Mouse (Mus musculus): ENCODE data around the gene Slc5a11. TPM values are rescaled to one million over a fixed set of nuclear protein-coding genes. Genes with fewer than 3 reads are reported as not detected.

Gene Slc5a11
- polyA plus RNA-seq, 1 experiment: 0.50 TPM

DNA sequence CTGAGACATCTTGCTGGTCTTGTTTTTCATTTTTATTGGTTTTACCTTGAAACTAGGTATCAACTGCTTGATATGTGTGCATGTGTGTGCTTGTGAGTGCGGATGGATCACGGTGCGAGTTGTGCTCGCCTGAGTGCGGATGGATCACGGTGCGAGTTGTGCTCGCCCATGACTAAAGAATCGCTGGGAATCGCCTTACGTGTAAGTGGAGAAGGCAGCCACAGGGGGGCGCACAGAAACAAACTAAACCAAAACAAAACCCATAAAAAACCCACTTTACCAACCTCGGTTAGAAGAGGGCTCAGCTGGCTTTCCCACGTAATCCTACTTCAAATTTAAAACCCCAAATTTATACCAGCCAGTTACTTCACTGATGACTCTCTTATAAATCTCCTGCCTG lies 9.3 kb upstream of the Slc5a11 start:
- H3K27ac ChIP-seq (ENCODE audit: insufficient read depth, low read length): no peak overlapping the region
- TF ChIP-seq POLR2A (IDR thresholded peaks at IDR 0.05; ENCODE audit: extremely low read depth, insufficient read depth, low read length) (no peak), CTCF (IDR thresholded peaks at IDR 0.05; ENCODE audit: extremely low read depth, insufficient read depth, low read length) (peak; percentile 70)
- H3K4me3 ChIP-seq (ENCODE audit: insufficient read depth, low read length): no peak overlapping the region
- no peaks in the 10 kb centered on the region for H3K4me1 ChIP-seq (ENCODE audit: control insufficient read depth, insufficient read depth, low read length)

- Histone ChIP-seq H3K4me1 (ENCODE audit: control insufficient read depth, insufficient read depth, low read length) (no peaks in the 10 kb centered on the region), H3K27ac (ENCODE audit: insufficient read depth, low read length) (no peak overlapping the region)
- TF ChIP-seq CTCF (IDR thresholded peaks at IDR 0.05; ENCODE audit: extremely low read depth, insufficient read depth, low read length): no peak
- TF ChIP-seq POLR2A (IDR thresholded peaks at IDR 0.05; ENCODE audit: extremely low read depth, insufficient read depth, low read length): no peak
These were observed 7.0 kb upstream of the Slc5a11 start for GRCm38 (mm10) chr7:123207561-123207960.

DNA sequence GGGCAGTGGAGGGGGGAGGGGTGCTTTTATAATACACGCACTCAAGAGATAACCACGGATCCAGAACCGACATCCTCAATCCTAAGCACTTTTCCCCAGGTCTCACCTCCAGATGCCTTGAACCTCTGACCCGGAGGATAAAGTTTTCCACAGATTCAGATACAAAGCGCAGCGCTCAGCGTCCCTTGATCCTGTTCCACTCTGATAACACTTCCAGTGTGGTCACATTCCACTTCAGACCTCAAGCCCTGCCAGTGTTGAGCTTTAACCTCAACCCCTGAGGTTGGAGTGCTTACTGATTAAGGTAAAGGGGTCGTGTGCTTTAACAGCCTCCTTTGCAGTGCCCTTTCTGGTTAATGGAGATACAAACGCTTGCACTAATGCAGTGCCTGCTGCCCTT lies 4.7 kb upstream of the Slc5a11 start:
- Histone ChIP-seq H3K4me1 (ENCODE audit: control insufficient read depth, insufficient read depth, low read length) (no peaks in the 10 kb centered on the region), H3K27ac (ENCODE audit: insufficient read depth, low read length) (no peak overlapping the region), H3K4me3 (ENCODE audit: insufficient read depth, low read length) (no peak overlapping the region)
- TF ChIP-seq CTCF (IDR thresholded peaks at IDR 0.05; ENCODE audit: extremely low read depth, insufficient read depth, low read length): no peak
- TF ChIP-seq POLR2A (IDR thresholded peaks at IDR 0.05; ENCODE audit: extremely low read depth, insufficient read depth, low read length): no peak

More at GRCm38 (mm10) chr7:123207561-123207960, 7.0 kb upstream of the Slc5a11 start:
- no peak overlapping the region for H3K4me3 ChIP-seq (ENCODE audit: insufficient read depth, low read length)

DNA sequence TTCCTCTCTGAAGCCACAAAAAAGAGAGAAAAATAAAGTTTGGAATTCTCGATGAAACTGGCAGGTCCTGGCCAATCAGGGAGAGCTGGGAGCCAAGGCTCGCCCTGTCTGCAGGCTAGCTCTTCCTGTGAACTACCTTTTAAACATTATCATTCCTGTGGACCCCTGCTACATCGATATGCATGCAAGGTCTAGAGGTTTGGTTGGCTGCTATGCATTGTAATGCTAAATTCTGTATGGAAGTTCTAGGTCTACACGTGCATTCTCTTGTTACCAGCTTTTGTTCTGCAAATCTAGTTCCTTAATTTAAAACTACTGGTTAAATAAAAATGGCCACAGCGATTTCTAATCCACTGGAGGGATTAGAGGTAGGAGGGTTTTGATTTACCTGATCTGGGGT lies 3.1 kb upstream of the Slc5a11 start:
- H3K27ac ChIP-seq (ENCODE audit: insufficient read depth, low read length): no peak overlapping the region
- no peak overlapping the region for H3K4me3 ChIP-seq (ENCODE audit: insufficient read depth, low read length)
- TF ChIP-seq POLR2A (IDR thresholded peaks at IDR 0.05; ENCODE audit: extremely low read depth, insufficient read depth, low read length) (no peak), CTCF (IDR thresholded peaks at IDR 0.05; ENCODE audit: extremely low read depth, insufficient read depth, low read length) (no peak)
- H3K4me1 ChIP-seq (ENCODE audit: control insufficient read depth, insufficient read depth, low read length): no peaks in the 10 kb centered on the region

- no peak for TF ChIP-seq POLR2A (IDR thresholded peaks at IDR 0.05; ENCODE audit: extremely low read depth, insufficient read depth, low read length)
- H3K4me3 ChIP-seq (ENCODE audit: insufficient read depth, low read length): no peak overlapping the region
These were observed 2.3 kb upstream of the Slc5a11 start for GRCm38 (mm10) chr7:123212316-123212715.

DNA sequence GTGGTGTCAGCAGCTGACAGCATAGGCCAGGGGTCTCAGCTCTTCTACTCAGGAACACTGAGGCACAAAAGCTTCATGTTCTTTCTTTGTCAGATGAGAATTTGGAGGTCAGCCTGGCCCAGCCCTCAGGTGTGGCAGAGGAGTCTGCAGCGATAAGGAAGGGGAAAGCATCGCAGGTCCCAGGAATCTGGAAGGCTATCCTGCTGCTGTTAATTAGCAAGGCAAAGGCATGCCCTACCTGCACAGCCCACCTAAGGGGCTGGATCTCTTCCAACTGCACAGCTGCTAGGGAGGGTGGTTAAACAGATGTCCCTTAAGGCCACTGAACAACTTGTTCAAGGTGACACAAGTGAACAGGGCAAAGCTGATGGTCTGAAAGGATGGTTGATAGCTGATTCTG lies 558 bp downstream of the Slc5a11 start:
- TF ChIP-seq CTCF (IDR thresholded peaks at IDR 0.05; ENCODE audit: extremely low read depth, insufficient read depth, low read length) (no peak), POLR2A (IDR thresholded peaks at IDR 0.05; ENCODE audit: extremely low read depth, insufficient read depth, low read length) (no peak)
- H3K4me3 ChIP-seq (ENCODE audit: insufficient read depth, low read length): no peak overlapping the region
- no peak overlapping the region for H3K27ac ChIP-seq (ENCODE audit: insufficient read depth, low read length)
- peaks cover 2% of the 10 kb centered on the region; the same call in 1 of the 2 replicates for H3K4me1 ChIP-seq (ENCODE audit: control insufficient read depth, insufficient read depth, low read length)

More at GRCm38 (mm10) chr7:123212316-123212715, 2.3 kb upstream of the Slc5a11 start:
- H3K27ac ChIP-seq (ENCODE audit: insufficient read depth, low read length): no peak overlapping the region
- no peaks in the 10 kb centered on the region for H3K4me1 ChIP-seq (ENCODE audit: control insufficient read depth, insufficient read depth, low read length)

GRCm38 (mm10) chr7:123217448-123218354 lies 3.1 kb downstream of the Slc5a11 start:
- Histone ChIP-seq H3K27ac (ENCODE audit: insufficient read depth, low read length) (peak overlapping the region; percentile 94; the same call in 1 of the 2 replicates), H3K4me1 (ENCODE audit: control insufficient read depth, insufficient read depth, low read length) (peaks cover 2% of the 10 kb centered on the region; the same call in 1 of the 2 replicates), H3K4me3 (ENCODE audit: insufficient read depth, low read length) (no peak overlapping the region)
- no peak for TF ChIP-seq CTCF (IDR thresholded peaks at IDR 0.05; ENCODE audit: extremely low read depth, insufficient read depth, low read length)
- TF ChIP-seq POLR2A (IDR thresholded peaks at IDR 0.05; ENCODE audit: extremely low read depth, insufficient read depth, low read length): no peak

DNA sequence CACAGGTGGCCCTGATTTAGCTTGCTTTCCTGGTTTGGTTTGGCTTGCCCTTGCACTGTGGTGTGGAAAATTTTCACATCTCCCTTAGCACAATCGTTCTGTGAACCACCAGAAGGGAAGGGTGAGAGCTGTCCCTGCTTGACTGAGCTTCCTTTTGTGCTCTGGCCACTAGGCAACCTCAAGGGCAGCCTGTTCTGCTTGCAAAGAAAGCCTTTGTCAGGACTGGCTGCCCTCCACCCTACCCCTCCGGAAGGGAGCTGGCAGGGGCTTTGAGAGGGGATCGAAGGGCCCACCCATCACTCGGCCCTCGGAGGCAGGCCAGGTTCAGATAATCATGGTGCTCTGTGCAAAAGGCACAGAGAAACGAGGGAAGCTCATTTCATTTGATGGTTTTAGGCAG lies 4.0 kb downstream of the Slc5a11 start:
- Histone ChIP-seq H3K4me3 (ENCODE audit: insufficient read depth, low read length) (no peak overlapping the region), H3K4me1 (ENCODE audit: control insufficient read depth, insufficient read depth, low read length) (peaks cover 2% of the 10 kb centered on the region; the same call in 1 of the 2 replicates), H3K27ac (ENCODE audit: insufficient read depth, low read length) (peak overlapping the region; percentile 94)
- TF ChIP-seq POLR2A (IDR thresholded peaks at IDR 0.05; ENCODE audit: extremely low read depth, insufficient read depth, low read length): no peak
- no peak for TF ChIP-seq CTCF (IDR thresholded peaks at IDR 0.05; ENCODE audit: extremely low read depth, insufficient read depth, low read length)

GRCm38 (mm10) chr7:123219781-123220632 lies 5.4 kb downstream of the Slc5a11 start:
- Histone ChIP-seq H3K4me3 (ENCODE audit: insufficient read depth, low read length) (no peak overlapping the region), H3K4me1 (ENCODE audit: control insufficient read depth, insufficient read depth, low read length) (peaks cover 2% of the 10 kb centered on the region; the same call in 1 of the 2 replicates), H3K27ac (ENCODE audit: insufficient read depth, low read length) (peak overlapping the region; percentile 80)
- TF ChIP-seq CTCF (IDR thresholded peaks at IDR 0.05; ENCODE audit: extremely low read depth, insufficient read depth, low read length) (no peak), POLR2A (IDR thresholded peaks at IDR 0.05; ENCODE audit: extremely low read depth, insufficient read depth, low read length) (no peak)

Measured in cortical plate, adult 2 months (tissue).